Mouse (Mus musculus) ES-Bruce4 (cell line): ENCODE data around the gene Mesp2. TPM values are rescaled to one million over a fixed set of nuclear protein-coding genes. Genes with fewer than 3 reads are reported as not detected.

ENCODE experiments used
- H3K27ac ChIP-seq: 2 replicates; pipeline ENCODE4 v1.5.1; 2012; ENCODE audit warnings: low read length, inconsistent platforms; ENCODE audit not compliant: insufficient read depth
- H3K27me3 ChIP-seq: 2 replicates; pipeline ENCODE4 v1.6.1; 2012; ENCODE audit warnings: mild to moderate bottlenecking, low read length, inconsistent platforms; ENCODE audit not compliant: control insufficient read depth, poor library complexity, insufficient read depth, severe bottlenecking
- H3K36me3 ChIP-seq: 2 replicates; pipeline ENCODE4 v1.6.1; 2012; ENCODE audit warnings: inconsistent platforms, mild to moderate bottlenecking, low read length, moderate library complexity; ENCODE audit not compliant: control insufficient read depth, poor library complexity, insufficient read depth, severe bottlenecking
- H3K4me1 ChIP-seq: one replicate; pipeline ENCODE4 v1.8.1; 2011; ENCODE audit warnings: low read length; ENCODE audit not compliant: control insufficient read depth, insufficient read depth
- H3K4me3 ChIP-seq: 2 replicates; pipeline ENCODE4 v1.5.1; 2011; ENCODE audit warnings: low read depth, mild to moderate bottlenecking, low read length
- H3K9ac ChIP-seq: 2 replicates; pipeline ENCODE4 v1.6.1; 2012; ENCODE audit warnings: low read depth, mild to moderate bottlenecking, inconsistent platforms; ENCODE audit not compliant: poor library complexity, severe bottlenecking
- H3K9me3 ChIP-seq: replicated peaks from 2 replicates; pipeline ENCODE4 v1.6.1; 2012; ENCODE audit warnings: mild to moderate bottlenecking, low read length, inconsistent platforms; ENCODE audit not compliant: control insufficient read depth, poor library complexity, insufficient read depth, severe bottlenecking
- CTCF ChIP-seq: IDR thresholded peaks from one replicate; pipeline ENCODE4 v1.8.1; 2011; ENCODE audit warnings: low read depth, low read length
- EP300 ChIP-seq: IDR thresholded peaks from 2 replicates; pipeline ENCODE4 v1.6.1; 2011; ENCODE audit warnings: low read depth, low read length; ENCODE audit not compliant: insufficient read depth
- POLR2A ChIP-seq: IDR thresholded peaks from one replicate; pipeline ENCODE4 v1.8.1; 2011; ENCODE audit warnings: low read length; ENCODE audit not compliant: insufficient read depth
- polyA plus RNA-seq: library from polyadenylated mRNA; stranded (reverse); fragments of >200 nt; gene quantifications from 2 replicates; pipeline ENCODE4 v1.2.4, GENCODE M21; 2011; ENCODE audit warnings: low read depth; ENCODE audit not compliant: missing spikeins, insufficient read depth, insufficient read length

Mesp2 gene
- polyA plus RNA-seq, 1 experiment: 1.2 TPM

- H3K27me3 ChIP-seq: no peaks in the 10 kb centered on the region
- H3K36me3 ChIP-seq: no peaks in the 10 kb centered on the region
- no peak overlapping the region for H3K9ac ChIP-seq
- H3K9me3 ChIP-seq: no peaks in the 10 kb centered on the region
- H3K27ac ChIP-seq: no peak overlapping the region
- no peak overlapping the region for H3K4me3 ChIP-seq
- no peaks in the 10 kb centered on the region for H3K4me1 ChIP-seq
- TF ChIP-seq EP300 (no peak), POLR2A (no peak), CTCF (no peak)
Observed at GRCm38 (mm10) chr7:79832980-79833379, 22.5 kb downstream of the Mesp2 start.

- no peaks in the 10 kb centered on the region for H3K27me3 ChIP-seq
- H3K27ac ChIP-seq: no peak overlapping the region
- no peak for TF ChIP-seq CTCF
- TF ChIP-seq EP300: no peak
- no peak for TF ChIP-seq POLR2A
- no peaks in the 10 kb centered on the region for H3K9me3 ChIP-seq
- H3K36me3 ChIP-seq: no peaks in the 10 kb centered on the region
- H3K4me3 ChIP-seq: no peak overlapping the region
- H3K4me1 ChIP-seq: no peaks in the 10 kb centered on the region
- no peak overlapping the region for H3K9ac ChIP-seq
Observed at GRCm38 (mm10) chr7:79835196-79835595, 24.7 kb downstream of the Mesp2 start.

- no peak overlapping the region for H3K27ac ChIP-seq
- TF ChIP-seq CTCF (no peak), POLR2A (no peak), EP300 (no peak)
- no peaks in the 10 kb centered on the region for H3K9me3 ChIP-seq
- H3K9ac ChIP-seq: no peak overlapping the region
- no peaks in the 10 kb centered on the region for H3K4me1 ChIP-seq
- no peak overlapping the region for H3K4me3 ChIP-seq
- no peaks in the 10 kb centered on the region for H3K27me3 ChIP-seq
- H3K36me3 ChIP-seq: no peaks in the 10 kb centered on the region
Observed at GRCm38 (mm10) chr7:79837247-79837646, 26.7 kb downstream of the Mesp2 start.

- no peak for TF ChIP-seq POLR2A
- TF ChIP-seq CTCF: no peak
- TF ChIP-seq EP300: no peak
- Histone ChIP-seq H3K9ac (no peak overlapping the region), H3K27ac (no peak overlapping the region), H3K4me3 (no peak overlapping the region), H3K4me1 (no peaks in the 10 kb centered on the region), H3K9me3 (no peaks in the 10 kb centered on the region), H3K36me3 (no peaks in the 10 kb centered on the region), H3K27me3 (no peaks in the 10 kb centered on the region)
Observed at GRCm38 (mm10) chr7:79842163-79842562, 31.6 kb downstream of the Mesp2 start.

GRCm38 (mm10) chr7:79844090-79844802, 33.7 kb downstream of the Mesp2 start:
- Histone ChIP-seq H3K36me3 (no peaks in the 10 kb centered on the region), H3K27ac (no peak overlapping the region), H3K27me3 (no peaks in the 10 kb centered on the region), H3K4me3 (no peak overlapping the region), H3K9ac (no peak overlapping the region), H3K9me3 (no peaks in the 10 kb centered on the region), H3K4me1 (no peaks in the 10 kb centered on the region)
- TF ChIP-seq EP300 (no peak), CTCF (no peak), POLR2A (no peak)

- Histone ChIP-seq H3K36me3 (no peaks in the 10 kb centered on the region), H3K4me1 (no peaks in the 10 kb centered on the region), H3K9ac (no peak overlapping the region), H3K4me3 (no peak overlapping the region), H3K27me3 (no peaks in the 10 kb centered on the region), H3K9me3 (no peaks in the 10 kb centered on the region), H3K27ac (no peak overlapping the region)
- TF ChIP-seq EP300 (no peak), CTCF (no peak), POLR2A (no peak)
Observed at GRCm38 (mm10) chr7:79846342-79846741, 35.8 kb downstream of the Mesp2 start.
